13 mouse cellular contexts compared by ENCODE assay signal in the genomic region with DNA sequence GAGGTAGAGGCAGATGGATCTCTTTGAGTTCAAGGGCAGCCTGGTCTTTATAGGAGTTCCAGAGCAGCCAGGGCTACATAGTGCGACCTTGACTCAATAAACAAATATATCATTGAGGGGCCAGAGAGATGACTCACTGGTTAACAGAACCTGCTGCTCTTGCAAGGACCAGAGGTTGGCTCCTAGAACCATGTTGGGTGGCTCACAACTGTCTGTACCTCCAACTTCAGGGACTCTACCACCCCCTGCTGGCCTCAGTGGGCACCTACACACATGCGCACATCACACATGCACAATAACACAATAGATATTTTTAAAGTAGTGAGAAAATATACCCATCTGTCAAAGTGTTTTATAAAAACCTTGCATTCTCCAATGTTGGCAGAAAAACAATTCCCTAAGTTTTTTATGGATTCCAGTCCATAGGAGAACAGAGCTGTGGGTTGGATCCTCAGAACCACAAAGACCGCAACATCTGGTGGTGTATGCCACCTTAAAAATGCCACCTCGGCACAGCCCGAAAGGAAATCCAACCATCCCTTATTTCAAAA. TPM values are rescaled to one million over a fixed set of nuclear protein-coding genes. Genes with fewer than 3 reads are reported as not detected.
A peak's percentile ranks its signal among the peaks of the same experiment; 100 is the strongest.
DNase-seq lines count a peak whose midpoint lies in the region; ATAC-seq and TF ChIP-seq lines count a peak whose summit lies in the region.
"Had no signal": no experiment of that assay in that cellular context is flagged by ENCODE, and none has a peak within 500 bp of the region (broad histone marks: within the 10 kb centered on the region; RNA-seq: fewer than 3 reads in every experiment).

No protein-coding gene starts in this region.

- H3K36me3 ChIP-seq in forebrain, embryonic 15.5 days, result no peaks in the 10 kb centered on the region
- H3K36me3 ChIP-seq: embryonic facial prominence, embryonic 13.5 days; heart, embryonic 15.5 days; stomach, embryonic 15.5 days had no signal

- DNase-seq in CD4-positive, CD25-positive, alpha-beta regulatory T cell, adult 2 months (ENCODE audit: low read depth, low spot score), result peak; percentile 63
- no peak for DNase-seq in lung, adult 2 months
- DNase-seq in lung, postnatal 25 days (ENCODE audit: low spot score), result no peak
- peak; percentile 60 for DNase-seq in brain, adult 2 months (ENCODE audit: low read depth, low spot score)
- DNase-seq in thymus, postnatal 0 days (ENCODE audit: low spot score), result peak; percentile 45
- DNase-seq in ovary, adult 18-20 months (ENCODE audit: low spot score), result no peak
- DNase-seq: cerebellum, adult 18-20 months had no signal

- TF ChIP-seq POLR2A in lung, adult 2 months (IDR thresholded peaks at IDR 0.05; ENCODE audit: borderline replicate concordance, extremely low read depth, low read depth, low read length), result no peak

- H3K4me2 ChIP-seq in forebrain, embryonic 15.5 days (replicated peaks), result no peak overlapping the region
- H3K4me2 ChIP-seq: embryonic facial prominence, embryonic 13.5 days; heart, embryonic 15.5 days; stomach, embryonic 15.5 days had no signal

- no peaks in the 10 kb centered on the region for H3K9me3 ChIP-seq in forebrain, embryonic 15.5 days
- H3K9me3 ChIP-seq: embryonic facial prominence, embryonic 13.5 days; heart, embryonic 15.5 days; stomach, embryonic 15.5 days had no signal

- no peaks in the 10 kb centered on the region for H3K27me3 ChIP-seq in forebrain, embryonic 15.5 days
- H3K27me3 ChIP-seq: embryonic facial prominence, embryonic 13.5 days; heart, embryonic 15.5 days; stomach, embryonic 15.5 days had no signal

- TF ChIP-seq CTCF in lung, adult 2 months (IDR thresholded peaks at IDR 0.05; ENCODE audit: insufficient read depth, low read length), result 0 out of 2 replicates have a peak, but pooled peaks have one; percentile 31

- no peak overlapping the region for H3K9ac ChIP-seq in forebrain, embryonic 15.5 days (replicated peaks)
- H3K9ac ChIP-seq: embryonic facial prominence, embryonic 13.5 days; heart, embryonic 15.5 days; stomach, embryonic 15.5 days had no signal

- H3K4me3 ChIP-seq in lung, adult 2 months (replicated peaks; ENCODE audit: extremely low read depth, low read depth, low read length), result no peak overlapping the region
- H3K4me3 ChIP-seq in forebrain, embryonic 15.5 days, result no peak overlapping the region
- H3K4me3 ChIP-seq: embryonic facial prominence, embryonic 13.5 days; heart, embryonic 15.5 days; myocyte; stomach, embryonic 15.5 days had no signal

- WGBS in lung, adult 2 months, result 90% methylated on average over 5 of the region's 5 CpGs
- 96% methylated on average over 5 of the region's 5 CpGs for WGBS in forebrain, embryonic 15.5 days

- ATAC-seq in CD4-positive, CD25-positive, alpha-beta regulatory T cell, adult 4 months, result no peak
- no peak for ATAC-seq in forebrain, embryonic 15.5 days (replicated peaks)

- H3K4me1 ChIP-seq in lung, adult 2 months (ENCODE audit: control insufficient read depth, insufficient read depth, low read length), result no peaks in the 10 kb centered on the region
- H3K4me1 ChIP-seq in forebrain, embryonic 15.5 days, result no peaks in the 10 kb centered on the region
- H3K4me1 ChIP-seq: embryonic facial prominence, embryonic 13.5 days; heart, embryonic 15.5 days; stomach, embryonic 15.5 days had no signal

- no peak overlapping the region for H3K27ac ChIP-seq in forebrain, embryonic 15.5 days (replicated peaks)
- H3K27ac ChIP-seq: embryonic facial prominence, embryonic 13.5 days; heart, embryonic 15.5 days; stomach, embryonic 15.5 days had no signal

RNA-seq across cellular contexts. Expression of a gene that starts 11.3 kb away (rescaled TPM):
- 1,000 to 10,000 TPM; 2,251 to 2,782 TPM for polyA plus RNA-seq in CD4-positive, CD25-positive, alpha-beta regulatory T cell, adult 4 months (2017; shearing (Covaris generic))
- 208 and 229 TPM in 2 replicates for polyA plus RNA-seq in lung, adult 2 months (2012; rRNA removed)
- polyA plus RNA-seq in thymus, postnatal 0 days (2015; fragmentation: Nextera tagmentation; extraction: Ambion mirVana), result 1,525 and 1,527 TPM in 2 replicates
- 99.8 and 108 TPM in 2 replicates for polyA plus RNA-seq in forebrain, embryonic 15.5 days (2015; fragmentation: Nextera tagmentation; extraction: Ambion mirVana)

RNA-seq across cellular contexts. Expression of a gene that starts 23.3 kb away (rescaled TPM):
- polyA plus RNA-seq in CD4-positive, CD25-positive, alpha-beta regulatory T cell, adult 4 months (2017; shearing (Covaris generic)), result 10 to 100 TPM; 10.6 to 21.4 TPM
- polyA plus RNA-seq in lung, adult 2 months (2012; rRNA removed), result 23.4 and 27.7 TPM in 2 replicates
- 6.0 and 7.6 TPM in 2 replicates for polyA plus RNA-seq in thymus, postnatal 0 days (2015; fragmentation: Nextera tagmentation; extraction: Ambion mirVana)
- polyA plus RNA-seq in forebrain, embryonic 15.5 days (2015; fragmentation: Nextera tagmentation; extraction: Ambion mirVana), result 17.5 and 18.0 TPM in 2 replicates

RNA-seq across cellular contexts. Expression of a gene that starts 23.7 kb away (rescaled TPM):
- polyA plus RNA-seq in CD4-positive, CD25-positive, alpha-beta regulatory T cell, adult 4 months (2017; shearing (Covaris generic)), result 100 to 1,000 TPM in 1 of 2 experiments, 10 to 100 TPM in 1; 82.6 to 175 TPM
- polyA plus RNA-seq in lung, adult 2 months (2012; rRNA removed), result 38.2 and 39.6 TPM in 2 replicates
- 154 and 155 TPM in 2 replicates for polyA plus RNA-seq in thymus, postnatal 0 days (2015; fragmentation: Nextera tagmentation; extraction: Ambion mirVana)
- polyA plus RNA-seq in forebrain, embryonic 15.5 days (2015; fragmentation: Nextera tagmentation; extraction: Ambion mirVana), result 141 and 158 TPM in 2 replicates

RNA-seq across cellular contexts. Expression of a gene that starts 40.5 kb away (rescaled TPM):
- 10 to 100 TPM; 16.9 to 17.8 TPM for polyA plus RNA-seq in CD4-positive, CD25-positive, alpha-beta regulatory T cell, adult 4 months (2017; shearing (Covaris generic))
- 500 and 548 TPM in 2 replicates for polyA plus RNA-seq in lung, adult 2 months (2012; rRNA removed)
- 35.6 and 37.4 TPM in 2 replicates for polyA plus RNA-seq in thymus, postnatal 0 days (2015; fragmentation: Nextera tagmentation; extraction: Ambion mirVana)
- 101 and 102 TPM in 2 replicates for polyA plus RNA-seq in forebrain, embryonic 15.5 days (2015; fragmentation: Nextera tagmentation; extraction: Ambion mirVana)

RNA-seq across cellular contexts. Expression of a gene that starts 42.6 kb away (rescaled TPM):
- polyA plus RNA-seq in CD4-positive, CD25-positive, alpha-beta regulatory T cell, adult 4 months (2017; shearing (Covaris generic)), result 1 to 10 TPM in 1 of 2 experiments, under 1 TPM in 1; 0.82 to 1.3 TPM
- polyA plus RNA-seq in lung, adult 2 months (2012; rRNA removed), result 55.6 and 69.2 TPM in 2 replicates
- 8.5 and 11.0 TPM in 2 replicates for polyA plus RNA-seq in thymus, postnatal 0 days (2015; fragmentation: Nextera tagmentation; extraction: Ambion mirVana)
- 2.8 TPM in 2 replicates for polyA plus RNA-seq in forebrain, embryonic 15.5 days (2015; fragmentation: Nextera tagmentation; extraction: Ambion mirVana)
- polyA plus RNA-seq: myocyte had no signal

Comparison
In these comparisons a context has a peak if more than half of its experiments do, and no peak if none do; other contexts are left out.
1. DNase-seq: peak in CD4-positive, CD25-positive, alpha-beta regulatory T cell, adult 2 months (single experiment), brain, adult 2 months (single experiment) and thymus, postnatal 0 days (single experiment); none in lung, adult 2 months (single experiment), lung, postnatal 25 days (single experiment) and ovary, adult 18-20 months (single experiment).